Mouse (Mus musculus) CD4-positive naive resting alpha-beta T cell, adult 76 days (primary cell): ENCODE measurements around the gene Agtr1a. TPM values are rescaled to one million over a fixed set of nuclear protein-coding genes. Genes with fewer than 3 reads are reported as not detected.

ENCODE experiments used
- total RNA-seq: library from RNA; stranded (reverse); gene quantifications from one replicate; pipeline ENCODE4 v1.2.4, GENCODE M21; 2023

Gene Agtr1a
- total RNA-seq, result not detected

DNA sequence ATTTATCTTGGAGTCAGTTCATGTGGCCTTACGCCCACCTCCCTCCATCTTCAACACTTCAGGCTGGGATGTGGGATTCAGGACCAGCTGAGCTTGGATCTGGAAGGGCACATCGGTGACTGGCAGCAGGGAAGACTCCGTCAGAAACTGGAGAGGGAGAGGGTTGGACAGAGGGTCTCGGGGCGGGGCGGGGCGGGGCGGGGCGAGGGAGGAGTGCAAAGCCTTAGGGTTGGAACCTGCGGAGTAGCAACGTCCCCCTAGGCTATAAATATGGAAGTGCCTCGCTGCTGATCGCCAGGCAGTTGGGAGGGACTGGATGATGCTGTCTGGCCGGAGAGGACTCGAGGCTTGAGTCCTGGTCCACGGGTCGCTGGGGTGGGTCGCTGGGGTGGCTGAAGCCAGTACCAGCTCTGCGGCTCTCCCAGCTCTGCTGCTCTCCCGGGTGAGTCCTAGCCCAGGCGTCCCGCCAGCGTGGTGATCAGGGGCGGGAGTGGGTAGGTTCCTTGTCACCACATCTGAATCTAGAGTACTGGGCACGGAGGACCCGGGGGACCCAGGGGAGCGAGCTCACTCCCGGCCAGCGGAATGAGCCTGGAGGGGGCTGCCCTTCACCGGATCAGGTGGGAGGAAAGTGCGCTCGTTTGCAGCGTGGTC, at the start of gene Agtr1a:
Gene Agtr1a, plus strand, starts transcription at position 294 of the 654 bp plus-strand sequence.

Other genes with a start within 250 kb of the Agtr1a start
- 31.2 TPM for gene Mboat1, start 200.0 kb upstream of the Agtr1a start, total RNA-seq
- gene Uqcrfs1, start 208.9 kb downstream of the Agtr1a start, total RNA-seq, result 89.2 TPM